12 mouse cellular contexts compared by ENCODE assay signal in genomic region chr7:123146141-123146846, GRCm38 (mm10).
"Had no signal": no experiment of that assay in that cellular context is flagged by ENCODE, and none has a peak within 500 bp of the region (broad histone marks: within the 10 kb centered on the region; RNA-seq: fewer than 3 reads in every experiment).

No protein-coding gene starts in this region.

- DNase-seq: kidney, adult 2 months; kidney, postnatal 25 days; liver, postnatal 0 days; lung, embryonic 14.5 days; retina, postnatal 1 day; right cerebral cortex, postnatal 14 days; thymus, adult 2 months; thymus, postnatal 14 days; thymus, postnatal 4 days had no signal

- ATAC-seq: intestine, postnatal 0 days; liver, postnatal 0 days; lung, postnatal 0 days; midbrain, embryonic 16.5 days had no signal
